Mouse (Mus musculus) adrenal gland, postnatal 36 days (tissue): ENCODE measurements around the gene Ldah. TPM values are rescaled to one million over a fixed set of nuclear protein-coding genes. Genes with fewer than 3 reads are reported as not detected.

Experiments used
- DNase-seq, 2 experiments: peaks; one replicate each; pipeline ENCODE4 v3.0.0; 2021; ENCODE audit warnings: mixed read lengths in 1 of 2
- total RNA-seq, 2 experiments: library from RNA; stranded (reverse); gene quantifications; 2 replicates each; pipeline ENCODE4 v1.2.3; 2021

The Ldah gene
- total RNA-seq, 2 experiments from 2014 or later: 47.2 to 56.6 TPM

- DNase-seq: peak; percentile 91 to 97
Observed at GRCm38 (mm10) chr12:8313270-8313771, 105.4 kb downstream of the Ldah start, which contains the start of gene Hs1bp3. Gene Hs1bp3, plus strand, starts transcription at chr12:8313432.

DNA sequence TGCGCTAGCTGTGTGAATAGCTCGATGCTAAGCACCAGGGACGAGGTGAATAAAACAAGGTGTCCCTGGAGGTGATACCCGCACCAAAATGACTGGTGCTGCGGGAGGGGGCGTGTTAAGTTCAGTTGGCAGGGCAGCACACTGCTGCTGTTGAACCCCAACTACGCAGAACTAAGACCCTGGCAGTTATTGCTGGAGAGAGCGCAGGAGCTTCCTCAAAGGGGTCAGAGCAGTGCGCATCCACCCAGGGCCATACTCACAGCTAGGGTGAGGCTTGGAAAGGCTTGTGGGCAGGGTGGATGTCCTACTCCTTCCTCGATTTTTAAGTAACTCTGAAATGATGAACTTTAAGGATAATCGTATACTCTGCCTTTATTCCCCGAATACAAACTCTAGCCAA lies 105.9 kb downstream of the Ldah start:
- no peak for DNase-seq

- DNase-seq: no peak
Observed at GRCm38 (mm10) chr12:8316541-8316940, 108.6 kb downstream of the Ldah start.

GRCm38 (mm10) chr12:8320084-8320713 lies 112.3 kb downstream of the Ldah start:
- peak; percentile 85 to 90 for DNase-seq

DNA sequence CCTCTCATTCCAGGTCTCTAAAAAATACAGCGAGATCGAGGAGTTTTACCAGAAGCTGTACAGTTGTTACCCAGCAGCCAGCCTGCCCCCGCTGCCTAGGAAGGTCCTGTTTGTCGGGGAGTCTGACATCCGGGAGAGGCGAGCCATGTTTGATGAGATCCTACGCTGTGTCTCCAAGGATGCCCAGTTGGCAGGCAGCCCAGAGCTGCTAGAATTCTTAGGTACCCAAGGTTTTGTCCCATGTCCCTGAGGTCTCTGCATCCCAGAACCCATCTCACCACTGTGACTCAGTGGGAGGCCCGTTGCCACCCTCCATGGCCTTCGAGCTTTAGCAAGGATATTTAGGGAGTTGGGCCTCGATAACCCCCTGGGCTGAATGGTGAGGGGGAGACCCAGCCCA lies 113.6 kb downstream of the Ldah start:
- DNase-seq: peak; percentile 77 to 78

- no peak for DNase-seq
Observed at GRCm38 (mm10) chr12:8324086-8324485, 116.2 kb downstream of the Ldah start.

- DNase-seq: no peak
Observed at GRCm38 (mm10) chr12:8325245-8325942, 117.5 kb downstream of the Ldah start.

GRCm38 (mm10) chr12:8325943-8326522 lies 118.1 kb downstream of the Ldah start:
- DNase-seq: peak in 1 of 2 experiments; percentile 34

DNA sequence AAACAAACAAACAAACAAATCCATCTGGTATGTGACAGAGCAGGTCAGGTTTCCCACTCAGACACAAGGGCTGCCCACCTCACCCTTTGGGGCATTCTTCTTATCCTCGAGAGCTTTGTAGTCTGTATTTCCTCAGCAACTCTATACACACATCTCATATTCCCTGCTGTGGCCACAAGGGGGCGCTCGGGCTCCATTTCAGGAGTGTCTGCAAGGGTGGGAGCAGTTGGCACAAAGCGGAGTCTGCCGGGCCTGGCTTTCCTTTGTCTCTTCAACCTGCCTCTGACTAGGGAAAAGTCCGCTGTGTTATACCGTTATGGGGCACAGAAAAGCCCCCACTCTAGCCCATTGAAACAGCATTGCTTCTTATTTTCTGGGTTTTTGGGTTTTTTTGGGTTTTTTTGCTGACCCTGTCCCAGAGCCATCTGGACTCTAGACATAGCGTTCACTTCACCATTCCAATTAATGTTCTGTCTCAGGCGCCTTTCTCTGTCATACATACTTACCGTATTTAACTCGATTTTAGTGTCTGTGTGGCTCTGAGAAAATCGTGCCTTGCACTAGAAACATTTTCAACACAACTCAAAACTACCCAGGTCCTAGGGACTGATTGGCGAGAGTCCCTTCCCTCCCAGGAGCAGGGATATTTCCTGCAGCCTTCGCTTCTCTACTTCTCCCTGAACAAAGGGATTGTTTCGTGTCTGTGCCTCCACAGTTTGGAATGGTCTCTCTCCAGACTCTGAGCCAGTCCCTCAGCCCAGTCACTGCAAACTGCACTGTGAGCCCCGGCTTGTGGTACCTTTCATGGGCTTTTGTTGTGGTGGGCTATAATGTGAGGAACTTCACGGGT lies 119.1 kb downstream of the Ldah start:
- DNase-seq: peak; percentile 96

DNA sequence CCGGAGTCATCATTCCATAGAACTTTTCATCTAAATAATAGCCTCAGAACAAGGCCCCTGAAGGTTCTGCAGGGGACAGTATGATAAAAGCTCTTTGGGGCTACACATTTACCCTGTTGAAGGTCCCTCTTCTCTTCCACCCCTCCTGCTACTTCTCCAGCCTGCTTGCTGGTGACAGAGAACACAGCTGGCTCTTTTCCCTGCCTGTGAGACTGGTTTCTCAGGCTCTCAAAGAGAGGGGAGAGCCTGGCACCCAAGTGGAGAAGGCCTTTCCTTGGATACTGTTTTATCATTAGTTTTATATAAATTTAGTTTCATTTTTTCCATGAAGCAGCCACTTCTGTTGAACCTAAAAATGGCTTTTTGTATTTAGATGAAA lies 119.8 kb downstream of the Ldah start:
- DNase-seq: no peak

- peak; percentile 53 to 66 for DNase-seq
Observed at GRCm38 (mm10) chr12:8329236-8329635, 121.3 kb downstream of the Ldah start.

DNA sequence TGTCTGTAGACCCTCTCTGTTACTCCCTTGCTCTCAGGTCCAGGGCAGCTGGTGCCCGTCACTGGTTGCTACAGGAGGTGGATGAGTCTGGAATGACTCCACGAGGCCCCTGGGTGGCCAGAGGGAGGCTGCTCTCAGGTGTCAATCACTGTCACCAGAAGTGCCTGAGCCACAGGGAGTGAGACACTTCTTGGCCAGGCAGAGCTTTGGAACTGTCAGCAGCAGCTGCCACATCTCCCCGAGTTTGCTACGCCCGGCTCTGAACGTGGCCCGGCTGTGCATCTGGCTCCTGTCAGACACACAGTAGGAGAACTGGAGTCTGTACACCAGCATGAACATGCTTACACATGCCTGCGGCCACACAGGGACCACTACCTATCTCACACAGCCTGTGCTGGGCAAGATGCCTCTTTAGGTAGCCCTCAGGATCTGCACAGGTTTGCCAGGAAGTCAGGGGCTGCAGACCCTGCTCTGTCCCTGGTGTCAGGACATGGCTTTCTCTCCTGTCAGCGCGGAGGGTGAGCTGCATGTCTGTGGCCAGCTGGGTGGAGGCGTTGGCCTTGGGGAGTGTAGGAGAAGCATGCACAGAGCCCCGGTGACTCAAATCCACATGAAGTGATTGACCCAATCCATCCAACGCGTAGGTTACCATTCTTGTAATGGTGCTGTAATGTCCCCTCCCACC lies 123.7 kb downstream of the Ldah start:
- peak; percentile 70 to 75 for DNase-seq

DNA sequence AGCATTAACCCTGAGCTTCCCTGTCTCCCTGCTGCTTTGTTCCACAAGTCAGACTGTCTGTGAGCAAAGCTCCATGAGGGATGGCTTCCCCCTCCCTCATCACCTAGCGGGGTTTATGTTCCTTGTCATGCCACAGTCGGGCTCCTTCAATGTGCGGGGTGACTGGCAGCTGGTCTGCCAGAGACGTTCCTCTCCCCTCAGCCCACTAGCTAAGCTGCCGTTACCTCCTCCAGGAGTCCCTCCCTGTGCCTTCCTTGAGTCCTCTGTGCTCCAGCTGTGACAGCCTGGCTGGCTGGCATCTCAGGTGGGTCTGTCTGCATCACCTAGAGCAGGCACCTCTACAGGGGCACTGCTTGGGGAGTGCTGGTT lies 124.3 kb downstream of the Ldah start:
- DNase-seq: no peak

- DNase-seq: peak in 1 of 2 experiments; percentile 39
Observed at GRCm38 (mm10) chr12:8333617-8334016, 125.7 kb downstream of the Ldah start.

- DNase-seq: peak; percentile 80 to 81
Observed at GRCm38 (mm10) chr12:8334261-8334660, 126.4 kb downstream of the Ldah start.

Other genes with a start within 250 kb of the Ldah start
- gene Apob, start 230.5 kb upstream of the Ldah start, total RNA-seq: 1 to 10 TPM in 1 of 2 experiments, under 1 TPM in 1; 0.07 to 1.2 TPM
- not detected for gene Gdf7, start 93.8 kb downstream of the Ldah start, total RNA-seq
- gene Hs1bp3, start 105.3 kb downstream of the Ldah start, total RNA-seq: 10 to 100 TPM; 12.2 to 18.8 TPM